Mouse (Mus musculus) large intestine, adult 2 months (tissue): ENCODE measurements around the gene Racgap1. TPM values are rescaled to one million over a fixed set of nuclear protein-coding genes. Genes with fewer than 3 reads are reported as not detected.

Source experiments
- DNase-seq: peaks from one replicate; pipeline ENCODE4 v3.0.0-alpha.2; 2012; ENCODE audit warnings: low read depth, low spot score
- whole genome bisulfite sequencing: fragments of 180-500 bp; shearing (Covaris S2); methylation state at CpG from one replicate; pipeline ENCODE4 v1.1.7; 2018; 5-methylcytosine and 5-hydroxymethylcytosine counted together
- polyA plus RNA-seq: library from polyadenylated mRNA; depleted of rRNA; stranded (reverse); fragments of >200 nt; gene quantifications from 2 replicates; pipeline ENCODE4 v1.2.3, GENCODE M21; 2012

The Racgap1 gene
- polyA plus RNA-seq, 1 experiment = 35.9 TPM

DNA sequence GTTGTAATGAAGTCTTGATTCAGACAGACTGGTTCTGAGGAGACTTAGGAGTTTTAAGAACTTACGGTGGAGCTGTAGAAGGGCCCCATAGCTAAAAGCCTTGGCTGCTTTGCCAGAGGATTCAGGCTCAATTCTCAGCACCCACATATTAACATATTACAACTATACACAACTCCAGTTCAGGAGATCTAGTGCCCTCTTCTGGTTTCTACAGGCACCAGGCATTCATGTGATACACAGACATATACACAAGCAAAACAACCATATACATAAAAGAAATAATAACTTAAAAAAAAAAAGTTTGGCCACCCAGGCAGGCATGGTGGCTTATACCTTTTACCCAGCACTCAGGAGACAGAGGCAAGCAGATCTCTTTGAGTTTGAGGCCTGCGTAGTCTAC is 16.1 kb upstream of the Racgap1 start:
- 100% methylated on average over 2 of the region's 2 CpGs for WGBS
- no peak for DNase-seq

- WGBS = under 1% methylated on average over 52 of the region's 52 CpGs
Measured at GRCm38 (mm10) chr15:99664600-99665451, 13.4 kb upstream of the Racgap1 start.

DNA sequence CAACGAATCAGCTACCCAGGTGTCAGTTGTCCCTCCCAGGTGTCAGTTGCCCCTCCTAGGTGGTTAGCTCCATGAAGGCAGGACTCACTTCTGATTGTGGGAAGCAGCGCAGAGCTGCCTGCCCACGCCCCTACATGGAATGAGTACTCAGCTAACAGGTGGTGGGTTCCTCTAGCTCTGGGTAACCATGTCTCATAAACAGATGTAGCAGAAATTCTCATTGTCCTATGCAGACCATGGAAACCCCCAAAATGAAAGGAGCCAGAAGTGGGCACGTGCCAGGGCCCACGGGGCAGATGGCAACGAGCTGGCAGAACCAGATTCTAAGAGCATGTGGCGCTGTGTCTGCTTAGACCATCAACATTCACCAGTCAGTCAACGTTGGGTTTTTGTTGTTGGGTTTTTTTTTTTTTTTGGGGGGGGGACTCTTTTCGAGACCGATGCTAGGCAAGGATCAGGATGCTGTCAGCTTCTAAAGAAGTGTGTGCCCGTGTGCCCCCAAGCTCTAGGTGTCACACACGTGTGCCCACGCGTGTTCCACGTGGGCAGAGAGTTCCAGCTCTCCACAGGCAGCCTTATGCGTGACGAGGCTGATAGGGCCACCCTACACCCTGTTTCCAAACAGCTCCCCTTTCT is 12.6 kb upstream of the Racgap1 start:
- 3% methylated on average over 17 of the region's 17 CpGs for WGBS
- DNase-seq = no peak

More at GRCm38 (mm10) chr15:99664600-99665451, 13.4 kb upstream of the Racgap1 start:
- DNase-seq = no peak

- WGBS = 81% methylated on average over 7 of the region's 7 CpGs
Measured at GRCm38 (mm10) chr15:99662371-99662770, 10.9 kb upstream of the Racgap1 start.

GRCm38 (mm10) chr15:99661121-99661830 is 9.8 kb upstream of the Racgap1 start:
- 96% methylated on average over 15 of the region's 15 CpGs for WGBS
- no peak for DNase-seq

More at GRCm38 (mm10) chr15:99662371-99662770, 10.9 kb upstream of the Racgap1 start:
- no peak for DNase-seq

DNA sequence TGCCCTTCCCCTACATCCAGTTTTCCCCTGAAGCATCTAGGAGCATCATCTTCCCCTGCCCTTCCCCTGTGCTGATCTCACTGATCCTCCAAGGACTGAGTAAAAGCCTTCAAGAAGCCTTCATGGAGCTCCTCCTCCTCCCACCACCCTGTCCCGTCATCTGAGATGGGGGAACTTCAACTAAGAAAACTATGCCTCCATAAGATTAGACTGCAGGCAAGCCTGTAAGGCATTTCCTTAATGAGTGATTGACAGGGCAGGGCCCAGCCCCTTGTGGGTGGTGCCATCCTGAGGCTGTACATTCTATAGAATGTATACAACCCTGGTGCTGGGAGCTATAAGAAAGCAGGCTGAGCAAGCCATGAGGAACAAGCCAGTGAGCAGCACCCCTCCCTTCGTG is 7.0 kb upstream of the Racgap1 start:
- no peak for DNase-seq
- 60% methylated on average over 2 of the region's 2 CpGs for WGBS

- DNase-seq = no peak
- 62% methylated on average over 9 of the region's 9 CpGs for WGBS
Measured at GRCm38 (mm10) chr15:99655956-99656355, 4.5 kb upstream of the Racgap1 start.

GRCm38 (mm10) chr15:99653876-99654275 is 2.4 kb upstream of the Racgap1 start:
- DNase-seq = no peak
- 42% methylated on average over 21 of the region's 21 CpGs for WGBS

GRCm38 (mm10) chr15:99653291-99653690 is 1.8 kb upstream of the Racgap1 start:
- DNase-seq = no peak
- WGBS = 36% methylated on average over 8 of the region's 8 CpGs

DNA sequence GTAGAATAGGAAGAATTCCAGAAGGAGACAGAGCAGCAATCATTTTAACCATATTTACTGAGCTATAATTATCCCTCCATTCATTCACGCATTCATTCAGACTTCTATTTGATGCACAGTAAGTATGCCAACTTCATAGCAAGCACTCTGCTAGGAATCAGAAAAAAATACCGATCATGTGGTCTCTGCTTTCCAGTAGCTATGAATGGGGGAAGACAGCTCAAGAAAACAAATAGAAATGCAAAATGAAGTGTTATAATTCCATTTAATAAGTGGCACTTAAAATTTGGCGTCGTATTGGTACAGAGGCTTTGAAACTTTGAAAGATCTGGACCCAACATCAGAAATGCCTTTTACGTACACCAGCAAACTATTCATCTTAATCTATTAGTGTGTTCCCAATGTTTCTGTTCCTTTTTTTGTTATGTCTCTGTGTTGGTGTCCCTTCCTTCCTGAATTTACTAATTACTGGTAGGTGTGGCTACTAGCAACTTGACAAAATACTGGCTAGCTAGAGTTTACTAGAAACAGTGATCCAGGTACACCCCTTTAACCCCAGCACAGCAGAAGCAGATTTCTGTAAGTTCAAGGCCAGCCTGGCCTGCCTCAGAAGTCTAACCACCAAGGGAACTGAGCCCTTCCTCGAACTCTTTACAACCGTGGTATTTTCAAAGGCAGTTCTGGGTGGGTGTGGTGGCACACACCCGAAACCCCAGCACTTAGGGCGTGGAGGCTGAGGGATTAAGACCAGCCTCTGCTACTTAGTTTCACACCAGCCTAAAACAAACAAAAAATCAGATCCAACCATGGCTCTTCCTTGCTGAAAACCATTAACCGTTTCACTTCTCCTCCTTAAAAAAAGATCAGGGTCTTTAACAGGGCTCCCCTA is 772 bp upstream of the Racgap1 start:
- DNase-seq = no peak
- 44% methylated on average over 10 of the region's 10 CpGs for WGBS

GRCm38 (mm10) chr15:99650304-99650703 is 1.2 kb downstream of the Racgap1 start:
- 18% methylated on average over 2 of the region's 2 CpGs for WGBS
- no peak for DNase-seq

DNA sequence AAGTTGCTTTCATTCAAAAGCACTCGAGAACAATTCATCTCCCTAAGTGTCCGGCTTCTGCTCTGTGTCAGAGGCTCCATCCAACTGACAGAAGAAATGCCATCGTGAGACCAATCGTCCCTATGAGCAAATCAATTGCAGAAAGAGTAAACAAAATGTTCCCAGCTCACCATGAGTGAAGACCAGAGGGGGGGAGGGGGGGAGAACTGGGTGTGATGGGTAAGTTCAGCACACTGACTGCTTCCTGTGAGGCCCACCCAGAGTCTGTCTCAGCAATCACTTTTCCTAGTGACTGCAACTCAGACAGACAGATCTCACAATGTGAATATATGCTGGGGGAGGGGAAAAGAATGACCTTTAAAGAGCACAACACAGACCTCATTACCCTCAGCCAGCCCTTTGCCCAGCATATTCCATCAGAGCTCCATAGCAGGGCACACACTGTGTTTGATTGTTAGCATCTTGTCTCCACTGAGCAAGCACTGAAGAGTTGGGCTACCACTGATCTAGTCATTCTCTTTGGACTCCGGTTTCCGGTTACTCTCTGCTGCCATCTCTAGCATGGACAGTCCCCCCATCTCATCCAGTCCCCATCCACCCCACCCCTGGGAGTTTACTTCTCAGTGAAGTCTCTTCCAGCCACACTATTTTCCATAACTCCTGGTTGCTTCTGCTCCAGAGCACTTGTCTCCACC is 2.2 kb downstream of the Racgap1 start:
- 39% methylated on average over 6 of the region's 6 CpGs for WGBS
- no peak for DNase-seq

- WGBS = 38% methylated on average over 4 of the region's 4 CpGs
- DNase-seq = no peak
Measured at GRCm38 (mm10) chr15:99648326-99648725, 3.1 kb downstream of the Racgap1 start.

GRCm38 (mm10) chr15:99644776-99645175 is 6.7 kb downstream of the Racgap1 start:
- WGBS = 56% methylated on average over 7 of the region's 7 CpGs
- DNase-seq = no peak

DNA sequence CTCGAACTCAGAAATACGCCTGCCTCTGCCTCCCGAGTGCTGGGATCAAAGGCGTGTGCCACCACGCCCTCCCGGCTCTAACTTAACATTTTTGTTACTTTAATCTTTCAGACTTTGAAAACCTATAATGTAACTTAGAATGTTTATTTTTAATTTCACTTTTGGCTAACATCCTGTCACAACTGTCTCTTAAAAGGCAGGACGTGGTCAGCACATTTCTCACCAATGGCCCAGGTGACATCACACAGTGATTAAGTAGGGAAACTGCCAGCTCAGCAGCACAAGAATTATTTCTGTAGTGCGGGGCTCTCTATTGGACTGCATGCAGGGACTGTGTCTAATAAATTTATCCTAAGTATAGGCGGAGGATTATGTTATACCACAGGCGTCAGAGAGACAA is 7.6 kb downstream of the Racgap1 start:
- WGBS = 86% methylated on average over 10 of the region's 10 CpGs
- DNase-seq = no peak

DNA sequence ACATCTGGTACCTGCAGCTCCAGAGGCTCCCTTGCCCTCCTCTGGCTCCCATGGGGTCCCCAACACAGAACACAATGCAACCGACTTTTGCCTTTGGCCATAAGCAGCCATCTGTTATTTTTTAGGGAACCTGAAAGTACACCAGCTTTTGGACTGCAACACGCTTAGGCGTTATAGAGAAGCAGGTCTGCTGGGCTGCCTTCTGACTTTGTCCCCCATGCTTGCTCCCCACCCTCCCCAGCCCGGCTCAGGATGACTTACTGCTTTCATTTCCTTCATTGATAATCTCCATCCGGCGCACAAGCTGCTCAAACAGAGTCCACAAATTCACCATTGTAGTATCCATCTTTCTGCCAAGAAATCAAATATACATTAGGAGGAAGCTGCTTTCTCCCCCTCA is 8.8 kb downstream of the Racgap1 start:
- 83% methylated on average over 6 of the region's 6 CpGs for WGBS
- no peak for DNase-seq

- 84% methylated on average over 5 of the region's 5 CpGs for whole genome bisulfite sequencing
Measured at GRCm38 (mm10) chr15:99638124-99638485, 13.4 kb downstream of the Racgap1 start.

DNA sequence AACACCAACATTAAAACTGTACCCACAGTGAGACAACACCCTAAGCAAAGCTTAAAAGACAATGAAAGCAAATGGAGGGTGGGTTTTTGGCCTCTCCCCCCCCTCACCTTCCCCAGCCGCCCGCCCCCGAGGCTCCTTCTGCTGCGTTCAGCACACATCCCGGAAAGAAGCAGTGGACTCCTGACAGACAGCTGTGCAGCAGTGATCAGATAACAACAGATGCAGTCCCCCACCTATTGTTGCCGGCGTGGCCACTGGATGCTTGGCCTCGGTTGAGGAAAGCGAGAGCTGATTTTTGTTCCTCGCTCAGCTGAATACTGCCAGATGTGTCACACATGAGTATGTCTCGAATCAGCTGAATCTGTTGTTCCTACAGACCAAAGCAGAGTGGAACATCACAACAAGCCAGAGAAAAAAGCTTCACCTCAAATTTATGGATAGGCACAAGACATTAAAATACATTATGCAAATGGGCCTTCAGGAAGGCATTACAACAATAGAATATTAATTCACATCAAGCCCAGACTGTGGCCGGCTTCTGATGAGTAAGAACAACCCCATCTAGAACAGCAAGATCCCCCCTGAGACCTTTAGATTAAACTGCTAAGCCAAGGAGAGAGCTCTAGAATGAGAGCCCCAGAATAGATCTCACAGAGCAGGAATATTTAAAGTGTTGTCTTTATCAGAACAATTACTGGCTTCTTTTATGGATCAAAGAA is 13.9 kb downstream of the Racgap1 start:
- no peak for DNase-seq
- 94% methylated on average over 12 of the region's 12 CpGs for WGBS

More at GRCm38 (mm10) chr15:99638124-99638485, 13.4 kb downstream of the Racgap1 start:
- no peak for DNase-seq
